Mouse (Mus musculus) limb, embryonic 14.5 days (tissue): Measurements from ENCODE around the gene Efna5. TPM values are rescaled to one million over a fixed set of nuclear protein-coding genes. Genes with fewer than 3 reads are reported as not detected.
A peak's percentile ranks its signal among the peaks of the same experiment; 100 is the strongest.

Source experiments
- ATAC-seq: fragments of 200-750 bp; cut with Nextera tagmentation; 2 replicates; pipeline ENCODE4 v1.8.0; 2017; ENCODE audit warnings: low read depth, moderate number of reproducible peaks, moderate TSS enrichment; ENCODE audit not compliant: low FRiP score
- DNase-seq: peaks from one replicate; pipeline ENCODE4 v3.0.0-alpha.2; 2015; ENCODE audit warnings: low spot score
- H3K27ac ChIP-seq: fragments of 300-500 bp; sonication (generic); replicated peaks from 2 replicates; pipeline ENCODE4 v1.5.1; 2014; ENCODE audit warnings: low read depth, mild to moderate bottlenecking, low read length, moderate library complexity, mixed read lengths
- H3K27me3 ChIP-seq: fragments of 300-500 bp; sonication (generic); 2 replicates; pipeline ENCODE4 v1.6.1; 2014; ENCODE audit warnings: low read length, mixed read lengths; ENCODE audit not compliant: control insufficient read depth, insufficient read depth
- H3K36me3 ChIP-seq: fragments of 300-500 bp; sonication (generic); 2 replicates; pipeline ENCODE4 v1.6.1; 2014; ENCODE audit warnings: mild to moderate bottlenecking, low read length, moderate library complexity, mixed read lengths; ENCODE audit not compliant: control insufficient read depth, insufficient read depth
- H3K4me1 ChIP-seq: fragments of 300-500 bp; sonication (generic); 2 replicates; pipeline ENCODE4 v1.6.1; 2014; ENCODE audit warnings: antibody characterized with exemption, low read length, mixed read lengths; ENCODE audit not compliant: control insufficient read depth, insufficient read depth
- H3K4me2 ChIP-seq: fragments of 300-500 bp; sonication (generic); replicated peaks from 2 replicates; pipeline ENCODE4 v1.6.1; 2014; ENCODE audit warnings: low read depth, mild to moderate bottlenecking, low read length, moderate library complexity; ENCODE audit not compliant: severe bottlenecking
- H3K4me3 ChIP-seq: fragments of 300-500 bp; sonication (generic); replicated peaks from 2 replicates; pipeline ENCODE4 v1.5.1; 2014; ENCODE audit warnings: low read length
- H3K9ac ChIP-seq: fragments of 300-500 bp; sonication (generic); 2 replicates; pipeline ENCODE4 v1.6.1; 2014; ENCODE audit warnings: mild to moderate bottlenecking, low read depth, low read length, moderate library complexity; ENCODE audit not compliant: severe bottlenecking
- H3K9me3 ChIP-seq: fragments of 300-500 bp; sonication (generic); 2 replicates; pipeline ENCODE4 v1.6.1; 2016; ENCODE audit warnings: low read length; ENCODE audit not compliant: control insufficient read depth
- POLR2A ChIP-seq: fragments of 200-500 bp; IDR thresholded peaks from 2 replicates; pipeline ENCODE4 v1.8.0; 2012; ENCODE audit warnings: inconsistent platforms, mild to moderate bottlenecking, moderate library complexity, borderline replicate concordance; ENCODE audit not compliant: insufficient read depth, insufficient read length; ENCODE audit errors: extremely low read depth
- WGBS: fragments of 180-500 bp; shearing (Covaris S2); extraction: QIAGEN DNeasy Blood & Tissue Kit; methylation state at CpG from one replicate; pipeline ENCODE4 v1.1.7; 2014; 5-methylcytosine and 5-hydroxymethylcytosine counted together
- polyA plus RNA-seq, 2 experiments: library from polyadenylated mRNA; depleted of rRNA in 1 of 2; stranded (reverse) in 1 of 2; unstranded in 1 of 2; fragments of >200 nt; fragmentation: Nextera tagmentation in 1 of 2; extraction: Ambion mirVana in 1 of 2; gene quantifications; 2 replicates each; pipeline versions ENCODE4 v1.2.1 to v1.2.3; 2012 to 2014

Gene Efna5
- polyA plus RNA-seq, 2 experiments: 22.8 to 64.8 TPM

DNA sequence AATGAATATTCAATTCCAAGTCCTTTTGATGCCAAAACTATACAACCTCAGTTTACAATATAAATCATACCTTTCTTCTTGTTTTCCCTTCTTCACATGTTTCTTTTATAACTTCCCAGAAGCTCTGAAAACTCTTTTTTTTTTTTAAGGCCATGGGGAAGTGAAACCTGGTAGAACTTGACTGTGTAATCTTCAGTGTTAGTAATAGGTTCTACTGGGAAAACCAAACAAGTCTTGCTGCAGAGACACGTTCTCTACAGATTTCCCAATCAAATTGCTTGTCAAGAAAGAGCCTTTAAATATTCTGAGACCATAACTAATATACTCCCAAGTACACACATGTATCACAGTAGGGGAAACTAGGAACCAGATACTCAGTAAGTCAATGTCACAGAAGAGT lies 253.6 kb downstream of the Efna5 start:
- 65% methylated on average over 1 of the region's 1 CpGs for WGBS
- no peak overlapping the region for H3K27ac ChIP-seq
- TF ChIP-seq POLR2A: no peak
- H3K4me1 ChIP-seq: peaks cover 20% of the 10 kb centered on the region
- H3K36me3 ChIP-seq: no peaks in the 10 kb centered on the region
- no peak for DNase-seq
- no peaks in the 10 kb centered on the region for H3K9me3 ChIP-seq
- no peak for ATAC-seq
- H3K9ac ChIP-seq: no peak overlapping the region
- no peak overlapping the region for H3K4me2 ChIP-seq
- H3K4me3 ChIP-seq: no peak overlapping the region
- H3K27me3 ChIP-seq: no peaks in the 10 kb centered on the region

DNA sequence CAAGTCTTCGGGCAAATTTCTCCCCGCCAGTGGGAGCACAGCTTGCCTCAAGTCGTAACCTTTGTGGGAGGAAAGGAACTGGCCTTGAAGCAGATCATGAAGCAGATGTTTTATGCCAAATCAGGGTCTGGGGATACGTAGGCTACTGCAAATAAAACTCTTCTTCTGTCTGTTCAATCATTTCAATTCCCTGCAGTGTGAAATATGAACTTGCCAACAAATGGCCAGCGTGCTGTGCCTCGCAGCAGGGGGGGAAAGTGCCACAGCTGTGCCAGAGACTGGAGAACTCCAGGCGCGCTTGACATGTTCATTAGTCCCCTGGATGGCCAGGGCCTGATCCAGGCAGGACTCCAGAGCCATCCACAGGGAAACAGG lies 255.5 kb downstream of the Efna5 start:
- ATAC-seq (peak; percentile 66; the same call in 1 of the 2 replicates), DNase-seq (no peak)
- 30% methylated on average over 8 of the region's 8 CpGs for WGBS
- H3K9ac ChIP-seq: no peak overlapping the region
- peaks cover 20% of the 10 kb centered on the region for H3K4me1 ChIP-seq
- H3K4me2 ChIP-seq: no peak overlapping the region
- H3K27ac ChIP-seq: no peak overlapping the region
- H3K9me3 ChIP-seq: no peaks in the 10 kb centered on the region
- no peaks in the 10 kb centered on the region for H3K27me3 ChIP-seq
- TF ChIP-seq POLR2A: no peak
- no peaks in the 10 kb centered on the region for H3K36me3 ChIP-seq
- no peak overlapping the region for H3K4me3 ChIP-seq

DNA sequence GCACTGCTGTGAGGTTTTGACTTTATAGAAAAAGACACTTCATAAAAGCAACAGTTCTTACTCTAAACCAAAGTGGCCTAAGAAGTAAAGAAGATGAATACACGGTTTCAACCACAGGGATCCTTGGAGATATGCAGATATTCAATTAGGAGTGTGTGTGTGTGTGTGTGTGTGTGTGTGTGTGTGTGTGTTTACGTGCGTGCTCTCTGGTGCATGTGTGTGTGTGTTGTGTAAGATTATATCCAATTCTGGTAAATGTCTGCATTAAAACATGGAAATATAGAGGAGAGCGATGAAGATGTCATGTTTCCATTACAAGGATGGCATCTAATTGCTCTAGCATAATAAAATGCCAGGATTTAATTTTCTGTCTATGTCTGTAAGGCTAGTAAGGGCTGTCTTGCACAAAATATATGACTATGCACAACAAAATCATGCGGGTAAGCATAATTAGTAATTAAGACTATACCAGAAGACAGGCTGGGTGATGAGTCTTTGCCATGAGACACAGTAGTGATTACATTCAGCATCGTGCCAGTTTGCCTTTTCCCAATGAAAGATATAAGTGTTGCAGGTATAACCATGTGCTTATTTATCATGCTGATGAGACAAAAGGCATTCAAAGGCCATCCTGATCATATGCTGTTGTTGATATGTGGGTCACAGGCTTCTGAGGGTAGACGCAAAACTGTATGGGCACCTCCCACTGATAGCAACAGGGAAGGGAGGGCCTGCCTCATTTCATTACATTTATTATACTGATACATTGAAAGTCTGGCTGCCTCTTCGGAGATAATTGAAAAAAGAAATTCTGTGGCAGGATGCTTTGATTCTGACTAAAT lies 256.1 kb downstream of the Efna5 start:
- no peaks in the 10 kb centered on the region for H3K36me3 ChIP-seq
- no peak for ATAC-seq
- WGBS: 70% methylated on average over 8 of the region's 8 CpGs
- no peaks in the 10 kb centered on the region for H3K27me3 ChIP-seq
- H3K9me3 ChIP-seq: no peaks in the 10 kb centered on the region
- no peak overlapping the region for H3K27ac ChIP-seq
- no peak overlapping the region for H3K9ac ChIP-seq
- H3K4me3 ChIP-seq: no peak overlapping the region
- peaks cover 20% of the 10 kb centered on the region for H3K4me1 ChIP-seq
- TF ChIP-seq POLR2A: no peak
- H3K4me2 ChIP-seq: no peak overlapping the region
- DNase-seq: no peak

DNA sequence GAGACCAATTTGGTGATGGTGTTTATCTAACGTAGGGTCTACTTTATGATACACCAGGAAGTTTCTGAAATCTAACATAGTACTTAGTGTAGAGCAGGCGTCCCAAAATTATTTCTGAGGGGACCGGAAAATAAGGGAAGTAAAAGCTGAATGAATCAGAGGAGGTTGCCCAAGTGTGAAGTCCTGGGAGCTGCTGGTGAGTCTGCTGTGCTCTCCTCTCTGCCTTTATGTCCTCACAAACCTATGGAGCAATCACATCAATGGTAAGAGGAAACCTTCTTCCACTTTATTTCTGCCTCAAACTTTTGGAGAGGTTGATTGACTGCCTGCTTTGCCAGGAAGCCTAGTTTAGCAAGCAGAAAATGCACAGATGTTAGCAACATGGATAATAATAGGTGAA lies 257.9 kb downstream of the Efna5 start:
- peaks cover 20% of the 10 kb centered on the region for H3K4me1 ChIP-seq
- DNase-seq (no peak), ATAC-seq (no peak)
- H3K9ac ChIP-seq: no peak overlapping the region
- no peaks in the 10 kb centered on the region for H3K9me3 ChIP-seq
- H3K27me3 ChIP-seq: no peaks in the 10 kb centered on the region
- no peak overlapping the region for H3K4me2 ChIP-seq
- TF ChIP-seq POLR2A: no peak
- no peak overlapping the region for H3K27ac ChIP-seq
- H3K4me3 ChIP-seq: no peak overlapping the region
- 78% methylated on average over 3 of the region's 3 CpGs for whole genome bisulfite sequencing
- no peaks in the 10 kb centered on the region for H3K36me3 ChIP-seq

DNA sequence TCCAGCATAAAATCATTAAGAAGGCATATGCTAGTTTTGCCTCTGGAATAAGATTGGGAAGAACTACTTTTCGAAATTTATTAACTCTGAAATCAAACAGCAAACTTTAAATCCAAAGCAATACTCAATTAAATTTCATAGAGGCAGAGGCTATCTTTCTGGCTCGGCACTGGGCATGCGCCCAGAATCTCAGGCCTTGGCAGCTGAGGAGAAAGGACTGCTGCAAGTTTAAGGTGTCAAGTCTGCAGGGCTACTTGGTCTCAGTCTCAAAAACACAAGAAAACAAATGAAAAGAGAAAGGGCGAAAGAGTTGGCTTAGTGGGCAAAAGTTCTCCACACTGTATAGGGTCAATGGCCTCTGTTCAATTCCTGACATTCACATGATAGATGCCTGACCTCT lies 258.6 kb downstream of the Efna5 start:
- Histone ChIP-seq H3K27ac (no peak overlapping the region), H3K36me3 (no peaks in the 10 kb centered on the region), H3K4me2 (no peak overlapping the region), H3K4me3 (no peak overlapping the region), H3K9ac (no peak overlapping the region), H3K4me1 (peaks cover 20% of the 10 kb centered on the region), H3K9me3 (no peaks in the 10 kb centered on the region), H3K27me3 (no peaks in the 10 kb centered on the region)
- ATAC-seq (no peak), DNase-seq (no peak)
- WGBS: 77% methylated on average over 4 of the region's 4 CpGs
- TF ChIP-seq POLR2A: no peak
